Mouse (Mus musculus): ENCODE results near the gene Hnf4a. TPM values are rescaled to one million over a fixed set of nuclear protein-coding genes. Genes with fewer than 3 reads are reported as not detected.

The Hnf4a gene
- total and polyA plus RNA-seq, 3 experiments = 0.39 to 1.1 TPM; not detected in 1

- TF ChIP-seq GABPA (IDR thresholded peaks at IDR 0.05; ENCODE audit: low read depth, low read length) (no peak), HCFC1 (IDR thresholded peaks at IDR 0.05; ENCODE audit: low read depth, low read length) (no peak), SIN3A (IDR thresholded peaks at IDR 0.05; ENCODE audit: low read length) (peak; percentile 63), ZNF384 (IDR thresholded peaks at IDR 0.05; ENCODE audit: low read depth, low read length) (peak; percentile 21; the same call in 1 of the 2 replicates), POLR2AphosphoS5 (IDR thresholded peaks at IDR 0.05; ENCODE audit: borderline replicate concordance, low read depth, low read length) (no peak), RCOR1 (IDR thresholded peaks at IDR 0.05; ENCODE audit: low read depth, low read length) (no peak), NRF1 (IDR thresholded peaks at IDR 0.05; ENCODE audit: insufficient read depth, low read depth, low read length, poor library complexity, severe bottlenecking) (no peak), BHLHE40 (IDR thresholded peaks at IDR 0.05; ENCODE audit: borderline replicate concordance, low read depth, low read length) (peak; percentile 99), POLR2A (IDR thresholded peaks at IDR 0.05; ENCODE audit: control insufficient read depth in 1 of 2, insufficient read depth in 1 of 2, low read depth in 1 of 2, low read length in 2 of 2, poor library complexity in 1 of 2) (no peak), USF2 (IDR thresholded peaks at IDR 0.05; ENCODE audit: borderline replicate concordance in 1 of 2, insufficient read depth in 1 of 2, low read depth in 1 of 2, low read length in 2 of 2) (no peak), E2F4 (IDR thresholded peaks at IDR 0.05; ENCODE audit: borderline replicate concordance, low read depth, low read length) (no peak), RAD21 (IDR thresholded peaks at IDR 0.05; ENCODE audit: low read depth, low read length) (peak; percentile 55), USF1 (IDR thresholded peaks at IDR 0.05; ENCODE audit: low read depth, low read length) (peak; percentile 67; the same call in 1 of the 2 replicates), TCF12 (IDR thresholded peaks at IDR 0.05; ENCODE audit: low read depth, low read length) (0 out of 2 replicates have a peak, but pooled peaks have one; percentile 10), NELFE (IDR thresholded peaks at IDR 0.05; ENCODE audit: low read depth, low read length) (no peak), ZC3H11A (IDR thresholded peaks at IDR 0.05; ENCODE audit: low read depth, low read length) (peak; percentile 54), EP300 (IDR thresholded peaks at IDR 0.05; ENCODE audit: low read depth in 1 of 2, low read length in 2 of 2) (no peak)
Observed at GRCm38 (mm10) chr2:163586384-163587261, 80.0 kb downstream of the Hnf4a start (continued).

GRCm38 (mm10) chr2:163587506-163587905 lies 80.9 kb downstream of the Hnf4a start:
- no peak for TF ChIP-seq SMC3 (IDR thresholded peaks at IDR 0.05; ENCODE audit: low read depth, low read length)
- no peak for TF ChIP-seq CTCF (IDR thresholded peaks at IDR 0.05 in 2 of 3, conservative IDR thresholded peaks at IDR 0.05 in 1 of 3; ENCODE audit: control insufficient read depth in 1 of 3, insufficient read depth in 1 of 3, low read depth in 2 of 3, low read length in 3 of 3, poor library complexity in 1 of 3, severe bottlenecking in 1 of 3)
- no peak for TF ChIP-seq HCFC1 (IDR thresholded peaks at IDR 0.05; ENCODE audit: low read depth, low read length)
- TF ChIP-seq MYC (IDR thresholded peaks at IDR 0.05; ENCODE audit: low read depth, low read length) = no peak
- no peak for TF ChIP-seq MAZ (IDR thresholded peaks at IDR 0.05; ENCODE audit: low read depth, low read length)
- no peak for TF ChIP-seq TCF12 (IDR thresholded peaks at IDR 0.05; ENCODE audit: low read depth, low read length)
- TF ChIP-seq MEF2A (IDR thresholded peaks at IDR 0.05; ENCODE audit: extremely low read depth, insufficient replicate concordance, low read depth, low read length, poor library complexity, severe bottlenecking) = no peak
- no peak for TF ChIP-seq RCOR1 (IDR thresholded peaks at IDR 0.05; ENCODE audit: low read depth, low read length)
- TF ChIP-seq EP300 (IDR thresholded peaks at IDR 0.05; ENCODE audit: low read depth in 1 of 2, low read length in 2 of 2) = no peak
- TF ChIP-seq GABPA (IDR thresholded peaks at IDR 0.05; ENCODE audit: low read depth, low read length) = no peak
- no peak for TF ChIP-seq ETS1 (IDR thresholded peaks at IDR 0.05; ENCODE audit: low read depth, low read length)
- TF ChIP-seq NRF1 (IDR thresholded peaks at IDR 0.05; ENCODE audit: insufficient read depth, low read depth, low read length, poor library complexity, severe bottlenecking) = no peak
- TF ChIP-seq MAFK (IDR thresholded peaks at IDR 0.05; ENCODE audit: borderline replicate concordance, low read depth, low read length) = no peak
- Histone ChIP-seq H3K36me3 (ENCODE audit: control insufficient read depth in 1 of 2, insufficient read depth in 2 of 2, low read length in 2 of 2) (peaks cover 0 to 9% of the 10 kb centered on the region in 2 experiments; a peak in 2 of 4 replicates), H3K9ac (ENCODE audit: control insufficient read depth, low read depth, low read length, poor library complexity, severe bottlenecking) (no peak overlapping the region), H3K27me3 (ENCODE audit: control insufficient read depth in 1 of 2, insufficient read depth in 2 of 2, low read length in 2 of 2) (no peaks in the 10 kb centered on the region), H3K9me3 (replicated peaks; ENCODE audit: insufficient read depth, low read length) (no peaks in the 10 kb centered on the region), H3K79me2 (ENCODE audit: control insufficient read depth, insufficient read depth, low read length, poor library complexity) (no peaks in the 10 kb centered on the region), H3K4me1 (ENCODE audit: control insufficient read depth in 1 of 2, insufficient read depth in 2 of 2, low read length in 2 of 2) (peaks cover 6 to 11% of the 10 kb centered on the region in 2 experiments; a peak in 2 of 4 replicates), H3K27ac (ENCODE audit: control insufficient read depth, low read depth, low read length) (no peak overlapping the region), H3K4me3 (ENCODE audit: control insufficient read depth in 1 of 2, insufficient read depth in 1 of 2, low read depth in 2 of 2, low read length in 2 of 2) (no peak overlapping the region)
- DNase-seq (ENCODE audit: low read depth, low spot score) = no peak

Data from MEL (cell line).